Mouse (Mus musculus) Patski (cell line): ENCODE measurements around the gene Bmpr1b. TPM values are rescaled to one million over a fixed set of nuclear protein-coding genes. Genes with fewer than 3 reads are reported as not detected.

Experiments
- ATAC-seq: fragments of 100-300 bp; one replicate; pipeline ENCODE4 v1.8.0; 2021
- CTCF ChIA-PET: fragments of 350-600 bp; sonication (Branson Sonifier 250); formaldehyde crosslinking; loops from one replicate; lab custom pipeline; 2022; ENCODE audit warnings: inconsistent platforms; lab: Charles Lee
- POLR2A ChIA-PET: fragments of 350-600 bp; sonication (Branson Sonifier 250); formaldehyde crosslinking; loops from one replicate; lab custom pipeline; 2022; ENCODE audit warnings: antibody characterized with exemption, inconsistent platforms; lab: Charles Lee
- DNase-seq: peaks from one replicate; pipeline ENCODE4 v3.0.0-alpha.2; 2011; ENCODE audit warnings: low read depth, low spot score
- H3K27me3 ChIP-seq: fragments of 371-371 bp; one replicate; pipeline ENCODE4 v1.5.1; 2021
- CTCF ChIP-seq: fragments of 100-300 bp; IDR thresholded peaks from one replicate; pipeline ENCODE4 v1.5.1; 2021
- in situ Hi-C: fragments of 300-500 bp; cut with MboI; formaldehyde crosslinking; loops from 3 replicates; pipeline ENCODE4 v1.11.1; 2018; ENCODE audit warnings: low pct_unique_long_range_greater_than_20kb, mixed read lengths
- polyA plus RNA-seq: library from polyadenylated mRNA; unstranded; gene quantifications from one replicate; pipeline ENCODE4 v1.2.3, GENCODE M21; 2021

The Bmpr1b gene
- polyA plus RNA-seq, 1 experiment from 2014 or later: not detected

DNA sequence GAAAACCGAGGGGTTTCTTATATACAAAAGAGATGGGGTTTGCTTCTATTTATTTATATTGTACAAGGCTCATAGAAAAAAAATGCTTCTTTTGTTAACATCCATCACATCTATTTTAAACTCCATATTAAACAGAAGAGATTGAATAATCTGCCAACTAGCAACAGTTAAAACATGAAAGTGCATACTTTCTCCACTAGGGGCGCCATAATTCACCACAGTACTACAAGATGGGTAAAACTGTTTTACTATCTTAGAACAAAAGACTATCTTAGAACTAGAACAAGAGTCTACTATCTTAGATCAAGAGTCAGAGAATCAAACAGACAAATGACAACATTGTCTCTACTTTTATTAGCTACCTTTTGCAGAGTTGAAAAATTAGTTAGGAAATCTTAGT lies 125.8 kb downstream of the Bmpr1b start:
- peak; percentile 52 for TF ChIP-seq CTCF
- peak; percentile 3 for DNase-seq
- POLR2A ChIA-PET: no interaction called here
- peaks cover 5% of the 10 kb centered on the region for H3K27me3 ChIP-seq
- CTCF ChIA-PET: interaction anchor here (0.6 to 2.1 kb wide), 11 partner anchors 10 to 548 kb away, joined by 3 to 6 read pairs (median 3); no protein-coding TSS in a partner anchor
- ATAC-seq: no peak
- in situ Hi-C loops: no loop called here

DNA sequence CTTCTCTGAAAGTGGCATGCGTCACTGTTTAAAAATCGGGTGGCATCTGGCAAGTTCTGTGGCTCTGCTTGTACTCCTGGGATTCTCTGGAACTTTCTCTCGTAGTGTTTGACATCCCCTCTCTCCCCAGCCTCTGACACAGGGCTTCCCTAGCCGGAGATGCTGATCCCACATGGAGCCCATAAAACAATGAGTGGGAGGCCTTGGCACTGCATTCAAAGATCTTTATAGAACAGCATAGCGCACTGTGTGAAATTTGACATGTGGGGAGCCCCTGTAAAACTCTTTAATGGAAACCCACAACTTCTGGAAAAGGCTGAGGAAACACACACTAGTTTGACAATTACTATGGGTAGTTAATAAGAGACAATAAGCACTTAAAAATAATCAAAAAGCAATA lies 126.2 kb downstream of the Bmpr1b start:
- ChIA-PET POLR2A (no interaction called here), CTCF (interaction anchor here (1.0 kb wide), 2 partner anchors 72 to 549 kb away, joined by 3 read pairs; no protein-coding TSS in a partner anchor)
- TF ChIP-seq CTCF: no peak
- ATAC-seq: no peak
- peaks cover 5% of the 10 kb centered on the region for H3K27me3 ChIP-seq
- DNase-seq: no peak
- in situ Hi-C loops: no loop called here

DNA sequence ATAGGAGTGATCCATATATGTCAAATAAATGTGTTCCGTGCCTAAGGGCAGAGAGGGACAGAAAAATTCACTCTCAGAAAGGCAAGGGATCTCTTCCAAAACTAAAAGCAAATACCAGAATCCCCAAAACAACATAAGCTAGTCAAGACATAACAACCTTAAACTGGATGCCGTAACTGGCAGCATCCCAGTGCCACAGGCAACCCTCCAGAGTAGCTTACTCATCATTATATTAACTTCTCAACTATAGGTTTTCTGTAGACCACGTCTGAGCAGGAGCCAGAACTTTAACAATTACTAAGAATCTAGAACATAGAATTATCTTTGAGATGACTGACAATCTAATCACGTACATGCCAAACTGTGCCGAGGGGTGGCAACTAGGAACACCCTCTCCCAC lies 128.9 kb downstream of the Bmpr1b start:
- in situ Hi-C loops: no loop called here
- CTCF ChIA-PET: interaction anchor here (0.7 to 1.0 kb wide), 2 partner anchors 9 to 17 kb away, joined by 3 read pairs; no protein-coding TSS in a partner anchor
- no peak for ATAC-seq
- peaks cover 5% of the 10 kb centered on the region for H3K27me3 ChIP-seq
- no peak for DNase-seq
- no peak for TF ChIP-seq CTCF
- POLR2A ChIA-PET: no interaction called here

DNA sequence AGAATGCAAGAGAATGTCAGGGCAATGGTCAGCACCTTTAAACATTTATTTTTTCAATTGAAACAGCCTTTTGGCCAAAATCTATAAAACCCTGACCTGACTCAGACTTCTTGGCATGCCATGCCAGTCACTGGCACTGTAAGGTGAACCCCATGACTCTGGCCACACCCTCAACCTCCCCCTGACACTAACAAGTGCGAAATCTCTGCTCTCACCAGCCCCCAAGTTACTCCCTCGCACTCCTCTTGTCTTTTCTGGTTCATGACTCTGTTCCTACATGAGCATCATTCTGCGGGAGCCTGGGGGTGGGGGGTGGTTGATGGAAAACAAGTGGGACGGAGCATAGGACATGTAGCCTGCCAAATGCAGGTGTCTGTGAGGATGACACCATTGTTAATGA lies 135.1 kb downstream of the Bmpr1b start:
- H3K27me3 ChIP-seq: no peaks in the 10 kb centered on the region
- CTCF ChIA-PET: no interaction called here
- ATAC-seq (no peak), DNase-seq (no peak)
- POLR2A ChIA-PET: no interaction called here
- no peak for TF ChIP-seq CTCF
- in situ Hi-C loops: no loop called here

DNA sequence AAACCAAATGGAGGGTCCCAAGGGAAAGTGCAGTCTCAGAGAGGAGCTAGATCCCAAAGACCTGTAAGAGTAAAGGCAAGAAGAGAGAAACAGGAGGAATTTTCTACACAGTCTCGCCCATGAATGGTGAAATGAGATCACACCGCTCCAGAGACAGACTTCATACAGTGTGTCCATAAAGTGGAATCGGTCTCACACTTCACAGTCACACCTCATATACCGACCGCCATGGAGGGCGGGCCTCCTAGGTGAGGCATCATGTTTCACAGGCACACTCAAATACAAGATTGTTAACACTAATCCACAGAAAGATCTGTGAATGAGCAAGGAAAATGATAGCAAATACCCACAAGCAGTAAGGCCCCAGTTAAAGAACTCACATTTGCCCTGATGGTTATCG lies 149.5 kb downstream of the Bmpr1b start:
- peaks cover 12% of the 10 kb centered on the region for H3K27me3 ChIP-seq
- DNase-seq (no peak), ATAC-seq (no peak)
- ChIA-PET CTCF (interaction anchor here (1.2 kb wide), 1 partner anchor 11 kb away, joined by 3 read pairs; no protein-coding TSS in a partner anchor), POLR2A (no interaction called here)
- in situ Hi-C loops: no loop called here
- no peak for TF ChIP-seq CTCF

DNA sequence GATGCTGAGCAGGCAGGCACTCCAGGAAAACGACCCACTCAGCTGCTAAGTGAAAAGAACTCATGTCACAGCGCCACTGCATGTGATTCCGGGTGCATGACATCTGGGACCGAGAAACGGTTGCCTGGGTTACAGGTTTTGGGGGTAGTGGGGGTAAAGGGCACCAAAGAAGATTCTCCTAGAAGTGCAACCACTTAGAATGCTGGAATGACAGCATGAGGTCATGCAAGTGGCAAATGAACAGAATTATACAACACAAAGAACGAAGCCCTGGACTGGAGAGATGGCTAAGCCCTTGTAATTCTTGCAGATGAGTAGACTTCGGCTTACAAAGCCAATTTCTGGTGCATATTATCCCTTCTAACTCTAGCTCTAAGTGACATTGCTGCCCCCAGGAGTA lies 184.7 kb downstream of the Bmpr1b start:
- DNase-seq (no peak), ATAC-seq (no peak)
- peaks cover 12% of the 10 kb centered on the region for H3K27me3 ChIP-seq
- in situ Hi-C loops: no loop called here
- no peak for TF ChIP-seq CTCF
- ChIA-PET CTCF (no interaction called here), POLR2A (no interaction called here)

DNA sequence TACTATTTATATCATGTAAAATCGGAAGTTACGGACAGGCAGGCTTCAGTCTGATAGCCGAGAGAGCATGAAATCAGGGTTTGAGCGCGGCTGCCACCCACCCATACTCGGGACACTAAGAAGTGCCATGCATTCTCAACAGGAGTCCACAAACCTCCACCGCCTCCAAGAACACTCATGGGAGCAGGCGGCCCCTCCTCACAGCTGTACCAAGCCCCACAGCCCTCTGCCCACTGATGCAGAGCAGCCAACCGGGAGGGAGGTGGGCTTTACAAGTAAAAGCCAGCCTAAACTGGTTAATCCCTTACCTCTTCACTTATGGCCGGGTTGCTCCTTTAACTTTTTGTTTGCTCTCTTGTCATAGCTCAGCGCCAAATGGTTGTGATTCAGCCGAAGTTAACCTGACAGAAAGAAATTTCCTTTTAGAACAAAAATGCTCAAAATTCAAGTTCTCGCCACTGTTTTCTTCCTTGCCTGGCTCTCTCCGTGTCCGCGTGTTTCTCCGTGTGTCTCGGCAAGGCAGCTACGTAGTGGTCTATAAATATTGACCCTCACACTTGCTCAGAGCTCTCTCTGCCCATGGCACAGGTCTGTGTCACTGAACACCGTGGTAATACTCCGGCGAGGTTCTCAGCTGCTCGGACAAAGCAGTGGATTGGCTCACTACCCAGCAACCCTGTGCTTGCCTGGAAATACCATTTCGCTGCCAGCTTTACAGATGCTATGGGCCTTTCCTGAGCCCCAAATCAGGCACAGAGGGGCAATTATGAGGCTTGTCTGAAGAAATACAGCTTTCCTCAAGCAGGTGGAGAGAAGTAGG lies 187.4 kb downstream of the Bmpr1b start:
- DNase-seq: no peak
- ChIA-PET CTCF (no interaction called here), POLR2A (no interaction called here)
- TF ChIP-seq CTCF: no peak
- in situ Hi-C loops: no loop called here
- ATAC-seq: no peak
- no peaks in the 10 kb centered on the region for H3K27me3 ChIP-seq

DNA sequence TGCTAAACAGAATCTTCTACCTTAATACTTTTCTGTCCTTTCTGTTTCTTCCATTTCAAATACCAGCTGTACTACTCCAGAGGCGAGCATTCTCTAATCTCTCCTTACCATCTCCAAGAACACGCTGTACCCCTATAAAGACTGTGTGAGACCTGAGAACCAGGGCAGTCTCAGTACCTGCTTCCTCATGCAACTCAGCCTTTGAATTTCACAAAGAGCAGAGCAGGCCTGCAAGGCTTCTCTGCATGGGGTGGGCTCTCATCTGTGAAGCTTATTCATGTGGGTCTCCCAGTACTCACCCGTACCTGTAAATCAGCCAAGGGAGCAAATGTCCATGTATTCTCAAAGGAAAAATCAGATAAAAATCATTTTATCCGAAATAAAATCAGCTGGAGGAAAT lies 203.0 kb downstream of the Bmpr1b start:
- no peak for TF ChIP-seq CTCF
- DNase-seq (no peak), ATAC-seq (no peak)
- POLR2A ChIA-PET: no interaction called here
- CTCF ChIA-PET: no interaction called here
- peaks cover 10% of the 10 kb centered on the region for H3K27me3 ChIP-seq
- in situ Hi-C loops: no loop called here

DNA sequence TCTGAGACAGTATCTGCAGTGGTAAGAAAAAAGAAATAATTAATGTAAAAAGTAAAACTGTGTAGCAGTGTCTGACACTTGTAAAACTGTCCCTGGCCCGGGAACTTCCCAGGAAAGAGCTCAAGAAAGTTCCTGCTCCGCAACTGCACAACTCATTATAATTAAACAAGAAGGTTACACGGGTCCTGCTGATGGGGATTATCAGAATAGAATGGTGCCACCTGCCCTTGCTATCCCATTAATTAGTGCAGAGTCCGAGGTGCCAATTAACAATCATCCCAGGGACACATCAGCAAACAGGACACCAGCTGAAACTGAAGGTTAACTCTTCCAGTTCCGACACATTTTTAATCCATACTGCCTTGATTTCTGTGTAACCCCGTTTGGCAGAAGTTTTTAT lies 216.3 kb downstream of the Bmpr1b start:
- CTCF ChIA-PET: interaction anchor here (1.3 kb wide), 1 partner anchor 22 kb away, joined by 3 read pairs; no protein-coding TSS in a partner anchor
- H3K27me3 ChIP-seq: peaks cover 8% of the 10 kb centered on the region
- ATAC-seq (no peak), DNase-seq (no peak)
- in situ Hi-C loops: no loop called here
- POLR2A ChIA-PET: no interaction called here
- no peak for TF ChIP-seq CTCF

DNA sequence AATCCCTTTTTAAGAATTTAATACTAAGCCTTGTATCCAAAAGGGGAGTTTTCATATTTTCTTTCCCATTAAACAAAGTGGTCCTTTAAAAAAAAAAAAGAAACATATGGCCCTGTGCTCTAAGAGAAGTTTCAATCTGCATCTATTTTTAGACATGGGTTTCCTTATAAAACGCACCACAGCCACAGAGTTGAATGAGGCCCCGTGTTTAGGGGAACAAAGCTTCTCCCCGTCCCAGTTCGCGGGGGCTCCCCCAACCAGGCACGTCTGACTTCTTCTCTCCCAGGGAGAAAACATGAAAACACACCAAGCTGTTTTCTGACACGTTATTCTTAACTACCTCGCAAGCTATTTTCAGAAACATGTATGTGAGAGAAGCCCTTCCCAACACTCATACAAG lies 218.6 kb downstream of the Bmpr1b start:
- ChIA-PET CTCF (no interaction called here), POLR2A (no interaction called here)
- in situ Hi-C loops: no loop called here
- DNase-seq (no peak), ATAC-seq (no peak)
- peaks cover 18% of the 10 kb centered on the region for H3K27me3 ChIP-seq
- no peak for TF ChIP-seq CTCF

DNA sequence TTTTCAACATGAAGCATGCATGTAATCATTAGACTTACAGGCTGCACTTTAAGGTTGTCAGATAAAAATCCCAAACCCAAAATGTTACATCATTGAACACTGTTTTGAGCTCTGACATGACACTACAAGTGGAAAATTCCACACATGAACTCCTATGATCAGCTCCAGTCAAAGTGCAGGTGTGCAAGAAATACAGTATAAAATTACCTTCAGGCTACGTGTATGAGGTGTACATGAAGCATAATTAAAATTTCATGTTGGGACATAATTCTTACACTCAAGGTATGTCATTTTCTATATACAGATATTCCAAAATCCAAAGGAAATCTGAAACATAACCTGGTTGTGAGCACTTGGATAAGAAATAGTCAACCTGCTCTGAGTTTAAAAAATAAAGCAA lies 220.7 kb downstream of the Bmpr1b start:
- in situ Hi-C loops: no loop called here
- DNase-seq (no peak), ATAC-seq (no peak)
- ChIA-PET POLR2A (no interaction called here), CTCF (no interaction called here)
- peaks cover 18% of the 10 kb centered on the region for H3K27me3 ChIP-seq
- TF ChIP-seq CTCF: no peak
